Mouse (Mus musculus) MEL (cell line): ENCODE measurements around the gene Mrpl14.

Experiments
- CTCF ChIP-seq, 3 experiments: IDR thresholded peaks in 2 of 3; conservative IDR thresholded peaks in 1 of 3; 2 replicates each; pipeline ENCODE4 v1.5.1; 2011 to 2012; ENCODE audit warnings: low read length in 3 of 3, low read depth in 2 of 3, mild to moderate bottlenecking in 2 of 3, improper control_type of control experiment in 1 of 3, inconsistent platforms in 1 of 3, mixed read lengths in 1 of 3, moderate library complexity in 1 of 3; ENCODE audit not compliant: control insufficient read depth in 1 of 3, insufficient read depth in 1 of 3, poor library complexity in 1 of 3, severe bottlenecking in 1 of 3
- E2F4 ChIP-seq: IDR thresholded peaks from 2 replicates; pipeline ENCODE4 v1.6.1; 2011; ENCODE audit warnings: low read depth, low read length, improper control_type of control experiment, borderline replicate concordance
- GATA1 ChIP-seq: IDR thresholded peaks from 2 replicates; pipeline ENCODE4 v1.6.1; 2011; ENCODE audit warnings: low read depth, low read length, improper control_type of control experiment
- MXI1 ChIP-seq: IDR thresholded peaks from 2 replicates; pipeline ENCODE4 v1.6.1; 2011; ENCODE audit warnings: mild to moderate bottlenecking, low read depth, low read length, improper control_type of control experiment
- TBP ChIP-seq: IDR thresholded peaks from 2 replicates; pipeline ENCODE4 v1.8.0; 2011; ENCODE audit warnings: low read depth, low read length, improper control_type of control experiment

- TF ChIP-seq CTCF (IDR thresholded peaks at IDR 0.05 in 2 of 3, conservative IDR thresholded peaks at IDR 0.05 in 1 of 3; ENCODE audit: control insufficient read depth in 1 of 3, insufficient read depth in 1 of 3, low read depth in 2 of 3, low read length in 3 of 3, poor library complexity in 1 of 3, severe bottlenecking in 1 of 3) (no peak), MXI1 (no peak), TBP (no peak), E2F4 (no peak), GATA1 (no peak)
These were observed 3.9 kb downstream of the Mrpl14 start for GRCm38 (mm10) chr17:45690044-45690443.
